8 mouse cellular contexts compared by ENCODE assay signal in the genomic region with DNA sequence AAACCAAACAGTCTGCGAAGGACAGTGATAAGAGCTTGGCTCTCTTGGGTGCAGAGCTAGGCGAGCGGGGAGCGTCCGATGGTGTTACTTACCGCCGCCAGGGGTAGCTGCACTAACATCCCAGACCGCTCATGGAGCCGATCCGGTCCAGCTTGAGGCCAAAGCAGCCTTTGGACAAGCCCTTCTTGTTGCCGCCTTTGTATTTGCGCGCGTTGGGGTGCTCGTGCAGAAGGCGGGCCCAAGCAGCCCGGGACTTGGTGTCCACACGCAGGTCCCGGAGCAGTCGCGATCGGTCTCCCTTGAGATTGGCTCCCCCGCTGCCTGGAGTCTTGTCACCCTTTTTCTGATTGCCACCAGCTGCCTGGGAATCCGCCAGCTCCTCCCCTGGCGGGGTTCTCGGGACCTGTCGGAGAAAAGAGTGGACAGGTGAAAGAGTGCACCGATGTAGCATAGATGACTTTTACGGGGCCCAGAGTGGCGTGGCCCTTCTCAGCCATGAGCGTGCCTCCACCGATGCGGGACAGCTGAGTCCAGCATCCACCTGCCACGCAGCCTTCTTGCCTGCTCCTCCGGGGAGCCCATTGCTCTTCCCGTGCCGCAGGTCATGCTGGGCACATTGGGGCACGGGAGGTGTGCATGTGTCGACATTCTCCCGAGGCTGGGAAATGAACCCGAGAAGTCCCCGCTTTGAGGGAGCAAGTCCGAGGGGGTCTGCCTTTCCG. TPM values are rescaled to one million over a fixed set of nuclear protein-coding genes. Genes with fewer than 3 reads are reported as not detected.
DNase-seq lines count a peak whose midpoint lies in the region; ATAC-seq and TF ChIP-seq lines count a peak whose summit lies in the region.

No protein-coding gene starts in this region.

- H3K27ac ChIP-seq in ES-E14 (ENCODE audit: insufficient read depth, low read depth, low read length, poor library complexity, severe bottlenecking) = no peak overlapping the region
- H3K27ac ChIP-seq in forebrain, embryonic 14.5 days (ENCODE audit: low read depth, low read length) = no peak overlapping the region; the same call in 1 of the 2 replicates
- no peak overlapping the region for H3K27ac ChIP-seq in heart, postnatal 0 days (ENCODE audit: low read depth)
- H3K27ac ChIP-seq in liver, embryonic 11.5 days (ENCODE audit: low read depth, low read length) = no peak overlapping the region
- H3K27ac ChIP-seq in neural tube, embryonic 11.5 days (ENCODE audit: low read depth, low read length) = no peak overlapping the region

- WGBS in forebrain, embryonic 14.5 days = under 1% methylated on average over 44 of the region's 44 CpGs
- WGBS in heart, postnatal 0 days = under 1% methylated on average over 44 of the region's 44 CpGs
- whole genome bisulfite sequencing in liver, embryonic 11.5 days = 1% methylated on average over 44 of the region's 44 CpGs
- WGBS in neural tube, embryonic 11.5 days = 1% methylated on average over 44 of the region's 44 CpGs

- H3K4me1 ChIP-seq in ES-E14 (ENCODE audit: control insufficient read depth in 2 of 2, insufficient read depth in 2 of 2, low read length in 2 of 2, poor library complexity in 1 of 2) = no peaks in the 10 kb centered on the region; a peak in 1 of 4 replicates
- peaks cover 3% of the 10 kb centered on the region; the same call in 1 of the 2 replicates for H3K4me1 ChIP-seq in forebrain, embryonic 14.5 days (ENCODE audit: control insufficient read depth, insufficient read depth, low read length)
- H3K4me1 ChIP-seq in heart, postnatal 0 days (ENCODE audit: control insufficient read depth, insufficient read depth) = peaks cover 6% of the 10 kb centered on the region
- H3K4me1 ChIP-seq in liver, embryonic 11.5 days (replicated peaks; ENCODE audit: control insufficient read depth, insufficient read depth, low read length) = peaks cover 12% of the 10 kb centered on the region; the same call in 1 of the 2 replicates
- H3K4me1 ChIP-seq in neural tube, embryonic 11.5 days (ENCODE audit: control insufficient read depth, insufficient read depth, low read length) = peaks cover 2% of the 10 kb centered on the region; the same call in 1 of the 2 replicates

- peak overlapping the region; percentile 99 for H3K4me2 ChIP-seq in forebrain, embryonic 14.5 days (ENCODE audit: low read length)
- peak overlapping the region; percentile 82 for H3K4me2 ChIP-seq in heart, postnatal 0 days (ENCODE audit: low read depth, low read length)
- peak overlapping the region; percentile 86 for H3K4me2 ChIP-seq in liver, embryonic 11.5 days
- H3K4me2 ChIP-seq in neural tube, embryonic 11.5 days (ENCODE audit: low read depth) = peak overlapping the region; percentile 96

- TF ChIP-seq CTCF in heart, postnatal 0 days (IDR thresholded peaks at IDR 0.05; ENCODE audit: low read depth) = peak; percentile 89

- DNase-seq in ES-E14 (ENCODE audit: low read depth, low spot score) = no peak
- DNase-seq in cerebellum, adult 11-12 months = peak; percentile 59
- DNase-seq in forebrain, embryonic 14.5 days (ENCODE audit: low spot score) = peak; percentile 88
- peak; percentile 66 for DNase-seq in heart, postnatal 0 days (ENCODE audit: low spot score)
- peak; percentile 83 for DNase-seq in kidney, postnatal 14 days
- peak; percentile 65 for DNase-seq in liver, embryonic 11.5 days (ENCODE audit: low spot score)
- peak; percentile 80 for DNase-seq in neural tube, embryonic 11.5 days (ENCODE audit: low spot score)
- peak; percentile 13 for DNase-seq in thymus, postnatal 0 days (ENCODE audit: low spot score)

- in situ Hi-C loops in ES-E14 (cut with MboI; ENCODE audit: low sequenced_read_pairs in 2 of 2, unreplicated experiment in 2 of 2) = no loop called here

- H3K27me3 ChIP-seq in forebrain, embryonic 14.5 days (replicated peaks; ENCODE audit: control insufficient read depth, insufficient read depth, low read length) = 0 out of 2 replicates have a peak, but pooled peaks cover 9% of the 10 kb centered on the region
- peaks cover 64% of the 10 kb centered on the region for H3K27me3 ChIP-seq in heart, postnatal 0 days (ENCODE audit: control insufficient read depth, insufficient read depth, low read length)
- H3K27me3 ChIP-seq in liver, embryonic 11.5 days (replicated peaks; ENCODE audit: control insufficient read depth, insufficient read depth, low read length) = peaks cover 59% of the 10 kb centered on the region
- H3K27me3 ChIP-seq in neural tube, embryonic 11.5 days (ENCODE audit: control insufficient read depth, insufficient read depth, low read length) = peaks cover 11% of the 10 kb centered on the region

- ATAC-seq in forebrain, embryonic 14.5 days = peak; percentile 69
- peak; percentile 77 for ATAC-seq in heart, postnatal 0 days (ENCODE audit: insufficient read depth, low read depth)
- peak; percentile 45; the same call in 1 of the 2 replicates for ATAC-seq in liver, embryonic 11.5 days (replicated peaks; ENCODE audit: low FRiP score)
- peak; percentile 65 for ATAC-seq in neural tube, embryonic 11.5 days (ENCODE audit: insufficient read depth, low FRiP score, low TSS enrichment)

- peak overlapping the region; percentile 68 to 91 for H3K4me3 ChIP-seq in ES-E14 (ENCODE audit: insufficient read depth in 1 of 2, low read depth in 1 of 2, low read length in 2 of 2, poor library complexity in 1 of 2, severe bottlenecking in 1 of 2)
- peak overlapping the region; percentile 51 for H3K4me3 ChIP-seq in forebrain, embryonic 14.5 days (ENCODE audit: low read depth, low read length)
- H3K4me3 ChIP-seq in heart, postnatal 0 days (ENCODE audit: low read depth, low read length) = peak overlapping the region; percentile 44
- H3K4me3 ChIP-seq in liver, embryonic 11.5 days (ENCODE audit: low read depth, low read length) = peak overlapping the region; percentile 49
- peak overlapping the region; percentile 55 for H3K4me3 ChIP-seq in neural tube, embryonic 11.5 days (ENCODE audit: low read depth, low read length)

- H3K9me3 ChIP-seq in ES-E14 (ENCODE audit: control insufficient read depth, insufficient read depth, low read depth, low read length) = no peaks in the 10 kb centered on the region
- no peaks in the 10 kb centered on the region for H3K9me3 ChIP-seq in forebrain, embryonic 14.5 days (replicated peaks; ENCODE audit: control insufficient read depth, low read length)
- no peaks in the 10 kb centered on the region for H3K9me3 ChIP-seq in heart, postnatal 0 days (replicated peaks; ENCODE audit: control insufficient read depth, low read length)
- H3K9me3 ChIP-seq in liver, embryonic 11.5 days (ENCODE audit: control insufficient read depth, low read length) = no peaks in the 10 kb centered on the region
- no peaks in the 10 kb centered on the region for H3K9me3 ChIP-seq in neural tube, embryonic 11.5 days (ENCODE audit: control insufficient read depth, low read length)

- H3K9ac ChIP-seq in ES-E14 (ENCODE audit: insufficient read depth, low read depth, low read length, poor library complexity, severe bottlenecking) = peak overlapping the region; percentile 40
- peak overlapping the region; percentile 69 for H3K9ac ChIP-seq in forebrain, embryonic 14.5 days (ENCODE audit: low read length)
- no peak overlapping the region for H3K9ac ChIP-seq in heart, postnatal 0 days (replicated peaks; ENCODE audit: low read depth, low read length)
- no peak overlapping the region for H3K9ac ChIP-seq in liver, embryonic 11.5 days (ENCODE audit: low read depth, low read length)
- peak overlapping the region; percentile 67 for H3K9ac ChIP-seq in neural tube, embryonic 11.5 days (ENCODE audit: low read length)

- TF ChIP-seq EP300 in heart, postnatal 0 days (IDR thresholded peaks at IDR 0.05; ENCODE audit: low read depth) = no peak

- no peaks in the 10 kb centered on the region for H3K36me3 ChIP-seq in ES-E14 (ENCODE audit: control insufficient read depth, insufficient read depth, low read length, poor library complexity, severe bottlenecking)
- H3K36me3 ChIP-seq in forebrain, embryonic 14.5 days (ENCODE audit: control insufficient read depth, insufficient read depth, low read length) = no peaks in the 10 kb centered on the region
- H3K36me3 ChIP-seq in heart, postnatal 0 days (replicated peaks; ENCODE audit: control insufficient read depth, insufficient read depth, low read length) = no peaks in the 10 kb centered on the region
- no peaks in the 10 kb centered on the region for H3K36me3 ChIP-seq in liver, embryonic 11.5 days (ENCODE audit: control insufficient read depth, insufficient read depth, low read length)
- no peaks in the 10 kb centered on the region for H3K36me3 ChIP-seq in neural tube, embryonic 11.5 days (ENCODE audit: control insufficient read depth, insufficient read depth, low read length)

TF ChIP-seq in ES-E14, 5 proteins besides CTCF, POLR2A, EP300 and RAD21:
- TF ChIP-seq ZNF384 (IDR thresholded peaks at IDR 0.05; ENCODE audit: low read depth, low read length) = no peak
- peak; percentile 50; the same call in 1 of the 2 replicates for TF ChIP-seq ZC3H11A (IDR thresholded peaks at IDR 0.05; ENCODE audit: borderline replicate concordance, low read depth, low read length)

RNA-seq across cellular contexts. Expression of a gene that starts 0.7 kb away (rescaled TPM):
- 0.45 and 1.5 TPM in 2 replicates for total RNA-seq in ES-E14 (2012; rRNA removed)
- polyA plus RNA-seq in forebrain, embryonic 14.5 days (2014; fragmentation: Nextera tagmentation; extraction: Ambion mirVana) = 2.3 and 3.1 TPM in 2 replicates
- not detected in 2 replicates for total RNA-seq in heart, postnatal 0 days (2014; rRNA removed; ENCODE audit: low replicate concordance)
- 0.74 and 1.5 TPM in 2 replicates for polyA plus RNA-seq in heart, postnatal 0 days (2015; fragmentation: Nextera tagmentation; extraction: Ambion mirVana)
- not detected in 2 replicates for polyA plus RNA-seq in liver, embryonic 11.5 days (2014; fragmentation: Nextera tagmentation; extraction: Ambion mirVana)
- 8.8 and 11.0 TPM in 2 replicates for polyA plus RNA-seq in neural tube, embryonic 11.5 days (2014; fragmentation: Nextera tagmentation; extraction: Ambion mirVana)
- 0.93 and 1.1 TPM in 2 replicates for polyA plus RNA-seq in thymus, postnatal 0 days (2015; fragmentation: Nextera tagmentation; extraction: Ambion mirVana)

RNA-seq across cellular contexts. Expression of a gene that starts 33.9 kb away (rescaled TPM):
- total RNA-seq in ES-E14 (2012; rRNA removed) = 9.6 and 13.4 TPM in 2 replicates
- polyA plus RNA-seq in forebrain, embryonic 14.5 days (2014; fragmentation: Nextera tagmentation; extraction: Ambion mirVana) = 32.2 and 35.3 TPM in 2 replicates
- total RNA-seq in heart, postnatal 0 days (2014; rRNA removed; ENCODE audit: low replicate concordance) = 11.2 and 15.7 TPM in 2 replicates
- polyA plus RNA-seq in heart, postnatal 0 days (2015; fragmentation: Nextera tagmentation; extraction: Ambion mirVana) = 12.1 TPM in 2 replicates
- 20.2 and 21.2 TPM in 2 replicates for polyA plus RNA-seq in liver, embryonic 11.5 days (2014; fragmentation: Nextera tagmentation; extraction: Ambion mirVana)
- 32.4 and 37.7 TPM in 2 replicates for polyA plus RNA-seq in neural tube, embryonic 11.5 days (2014; fragmentation: Nextera tagmentation; extraction: Ambion mirVana)
- polyA plus RNA-seq in thymus, postnatal 0 days (2015; fragmentation: Nextera tagmentation; extraction: Ambion mirVana) = 21.5 and 23.5 TPM in 2 replicates

Comparison
In these comparisons a context has a peak if more than half of its experiments do, and no peak if none do; other contexts are left out.
1. H3K9ac ChIP-seq: peak in ES-E14 (single experiment), forebrain, embryonic 14.5 days (single experiment) and neural tube, embryonic 11.5 days (single experiment); none in heart, postnatal 0 days (single experiment) and liver, embryonic 11.5 days (single experiment).
2. Peak in every context shown above with its lines, with median percentiles within 50 percentile points of each other: H3K4me3 ChIP-seq, ATAC-seq and H3K4me2 ChIP-seq.